Mouse (Mus musculus) olfactory bulb, adult 2 months (tissue): ENCODE data around the gene Hoxa5.

Experiments
- CTCF ChIP-seq: fragments of 200-500 bp; IDR thresholded peaks from 2 replicates; pipeline ENCODE4 v1.5.1; 2012; ENCODE audit warnings: low read depth, mild to moderate bottlenecking, low read length, moderate library complexity; ENCODE audit not compliant: insufficient read depth
- POLR2A ChIP-seq: fragments of 200-500 bp; IDR thresholded peaks from 2 replicates; pipeline ENCODE4 v1.6.1; 2012; ENCODE audit warnings: mild to moderate bottlenecking, low read depth, low read length, moderate library complexity; ENCODE audit not compliant: insufficient read depth

GRCm38 (mm10) chr6:52167176-52167575, 37.2 kb downstream of the Hoxa5 start:
- TF ChIP-seq CTCF (no peak), POLR2A (no peak)
